Mouse (Mus musculus): ENCODE results near the gene Spin2f. TPM values are rescaled to one million over a fixed set of nuclear protein-coding genes. Genes with fewer than 3 reads are reported as not detected.
"Not testable (repeated sequence)": the region's sequence is repeated elsewhere in the genome, so short reads cannot be mapped to it uniquely, and the experiment has no call there.

Gene Spin2f
- polyA plus RNA-seq (2015; fragmentation: Nextera tagmentation; extraction: Ambion mirVana) = not detected in 2 replicates

- H3K4me3 ChIP-seq (replicated peaks; ENCODE audit: low read length); H3K27me3 ChIP-seq (ENCODE audit: control insufficient read depth, insufficient read depth, low read length); H3K9ac ChIP-seq (ENCODE audit: low read length); H3K4me1 ChIP-seq (ENCODE audit: control insufficient read depth, insufficient read depth, low read length); H3K9me3 ChIP-seq (replicated peaks; ENCODE audit: control insufficient read depth, low read length); H3K36me3 ChIP-seq (ENCODE audit: control insufficient read depth, insufficient read depth, low read length); H3K27ac ChIP-seq (ENCODE audit: low read length); ATAC-seq (ENCODE audit: insufficient read depth, low FRiP score); H3K4me2 ChIP-seq (ENCODE audit: low read depth, low read length): not testable (repeated sequence)
- WGBS = 38% methylated on average over 1 of the region's 6 CpGs
Measured at GRCm38 (mm10) chrX:31253594-31253993, at the start of gene Spin2f. TSS of gene Spin2f (plus strand) at chrX:31253894.

- not testable (repeated sequence) for H3K27ac ChIP-seq (ENCODE audit: low read length); H3K27me3 ChIP-seq (ENCODE audit: control insufficient read depth, insufficient read depth, low read length); H3K4me2 ChIP-seq (ENCODE audit: low read depth, low read length); H3K9me3 ChIP-seq (replicated peaks; ENCODE audit: control insufficient read depth, low read length); H3K4me3 ChIP-seq (replicated peaks; ENCODE audit: low read length); ATAC-seq (ENCODE audit: insufficient read depth, low FRiP score); H3K4me1 ChIP-seq (ENCODE audit: control insufficient read depth, insufficient read depth, low read length); H3K9ac ChIP-seq (ENCODE audit: low read length); H3K36me3 ChIP-seq (ENCODE audit: control insufficient read depth, insufficient read depth, low read length)
- WGBS = 83% methylated on average over 7 of the region's 7 CpGs
Measured at GRCm38 (mm10) chrX:31212136-31212535, 41.6 kb upstream of the Spin2f start.

- not testable (repeated sequence) for H3K27ac ChIP-seq (ENCODE audit: low read length); H3K36me3 ChIP-seq (ENCODE audit: control insufficient read depth, insufficient read depth, low read length); H3K27me3 ChIP-seq (ENCODE audit: control insufficient read depth, insufficient read depth, low read length); H3K4me1 ChIP-seq (ENCODE audit: control insufficient read depth, insufficient read depth, low read length); H3K4me3 ChIP-seq (replicated peaks; ENCODE audit: low read length); H3K4me2 ChIP-seq (ENCODE audit: low read depth, low read length); H3K9me3 ChIP-seq (replicated peaks; ENCODE audit: control insufficient read depth, low read length); ATAC-seq (ENCODE audit: insufficient read depth, low FRiP score); H3K9ac ChIP-seq (ENCODE audit: low read length)
- 83% methylated on average over 9 of the region's 9 CpGs for WGBS
Measured at GRCm38 (mm10) chrX:31223536-31223935, 30.2 kb upstream of the Spin2f start.

GRCm38 (mm10) chrX:31235088-31235487 is 18.6 kb upstream of the Spin2f start:
- ATAC-seq (ENCODE audit: insufficient read depth, low FRiP score); H3K4me3 ChIP-seq (replicated peaks; ENCODE audit: low read length); H3K9me3 ChIP-seq (replicated peaks; ENCODE audit: control insufficient read depth, low read length); H3K27me3 ChIP-seq (ENCODE audit: control insufficient read depth, insufficient read depth, low read length); H3K4me1 ChIP-seq (ENCODE audit: control insufficient read depth, insufficient read depth, low read length); H3K27ac ChIP-seq (ENCODE audit: low read length); H3K4me2 ChIP-seq (ENCODE audit: low read depth, low read length); H3K36me3 ChIP-seq (ENCODE audit: control insufficient read depth, insufficient read depth, low read length); H3K9ac ChIP-seq (ENCODE audit: low read length): not testable (repeated sequence)
- 60% methylated on average over 4 of the region's 4 CpGs for WGBS

- not testable (repeated sequence) for H3K9me3 ChIP-seq (replicated peaks; ENCODE audit: control insufficient read depth, low read length); H3K9ac ChIP-seq (ENCODE audit: low read length); H3K27ac ChIP-seq (ENCODE audit: low read length); H3K4me1 ChIP-seq (ENCODE audit: control insufficient read depth, insufficient read depth, low read length); ATAC-seq (ENCODE audit: insufficient read depth, low FRiP score); H3K4me2 ChIP-seq (ENCODE audit: low read depth, low read length); H3K4me3 ChIP-seq (replicated peaks; ENCODE audit: low read length); H3K36me3 ChIP-seq (ENCODE audit: control insufficient read depth, insufficient read depth, low read length); H3K27me3 ChIP-seq (ENCODE audit: control insufficient read depth, insufficient read depth, low read length)
- 73% methylated on average over 3 of the region's 3 CpGs for WGBS
Measured at GRCm38 (mm10) chrX:31241754-31242153, 11.9 kb upstream of the Spin2f start.

Other genes starting within 250 kb of the Spin2f start
- not detected in 2 replicates for gene Btbd35f29, start 136.2 kb upstream of the Spin2f start, polyA plus RNA-seq (2015; fragmentation: Nextera tagmentation; extraction: Ambion mirVana)
- gene Btbd35f26, start 82.6 kb downstream of the Spin2f start, polyA plus RNA-seq (2015; fragmentation: Nextera tagmentation; extraction: Ambion mirVana) = not detected in 2 replicates
- gene Btbd35f19, start 130.0 kb downstream of the Spin2f start, polyA plus RNA-seq (2015; fragmentation: Nextera tagmentation; extraction: Ambion mirVana) = not detected in 2 replicates